Mouse (Mus musculus) heart, embryonic 12.5 days (tissue): ENCODE measurements around the gene Tubb3. TPM values are rescaled to one million over a fixed set of nuclear protein-coding genes. Genes with fewer than 3 reads are reported as not detected.

Experiments
- ATAC-seq: fragments of 200-750 bp; cut with Nextera tagmentation; 2 replicates; pipeline ENCODE4 v1.8.0; 2017; ENCODE audit warnings: moderate TSS enrichment, moderate library complexity; ENCODE audit not compliant: insufficient number of reproducible peaks, low FRiP score
- H3K27ac ChIP-seq: fragments of 300-500 bp; sonication (generic); 2 replicates; pipeline ENCODE4 v1.5.1; 2016; ENCODE audit warnings: mild to moderate bottlenecking, moderate library complexity; ENCODE audit not compliant: poor library complexity, severe bottlenecking
- H3K27me3 ChIP-seq: fragments of 300-500 bp; sonication (generic); replicated peaks from 2 replicates; pipeline ENCODE4 v1.6.1; 2016; ENCODE audit warnings: mild to moderate bottlenecking, moderate library complexity
- H3K36me3 ChIP-seq: fragments of 300-500 bp; sonication (generic); 2 replicates; pipeline ENCODE4 v1.6.1; 2016; ENCODE audit warnings: mild to moderate bottlenecking, moderate library complexity
- H3K4me1 ChIP-seq: fragments of 300-500 bp; sonication (generic); replicated peaks from 2 replicates; pipeline ENCODE4 v1.6.1; 2016; ENCODE audit warnings: mild to moderate bottlenecking
- H3K4me2 ChIP-seq: fragments of 300-500 bp; sonication (generic); 2 replicates; pipeline ENCODE4 v1.6.1; 2016; ENCODE audit warnings: mild to moderate bottlenecking, moderate library complexity
- H3K4me3 ChIP-seq: fragments of 300-500 bp; sonication (generic); 2 replicates; pipeline ENCODE4 v1.5.1; 2016; ENCODE audit warnings: mild to moderate bottlenecking
- H3K9ac ChIP-seq: fragments of 300-500 bp; sonication (generic); 2 replicates; pipeline ENCODE4 v1.6.1; 2016; ENCODE audit warnings: mild to moderate bottlenecking, moderate library complexity
- H3K9me3 ChIP-seq: fragments of 300-500 bp; sonication (generic); replicated peaks from 2 replicates; pipeline ENCODE4 v1.6.1; 2016; ENCODE audit warnings: mild to moderate bottlenecking, moderate library complexity
- WGBS: fragments of 180-500 bp; shearing (Covaris S2); methylation state at CpG from one replicate; pipeline ENCODE4 v1.1.7; 2016; 5-methylcytosine and 5-hydroxymethylcytosine counted together
- polyA plus RNA-seq: library from polyadenylated mRNA; unstranded; fragments of >200 nt; fragmentation: Nextera tagmentation; extraction: Ambion mirVana; gene quantifications from 2 replicates; pipeline ENCODE4 v1.2.1, GENCODE M21; 2016

Tubb3 gene
- polyA plus RNA-seq, result 7.6 and 9.1 TPM in 2 replicates

GRCm38 (mm10) chr8:123411246-123411645 lies at the start of gene Tubb3:
TSS of gene Tubb3 (plus strand) at chr8:123411424.
- Histone ChIP-seq H3K27ac (no peak within 1 kb of the TSS; the same call in 1 of the 2 replicates), H3K4me3 (peak within 1 kb of the TSS; percentile 44), H3K36me3 (no peaks in the 10 kb centered on the region), H3K4me2 (peak within 1 kb of the TSS; percentile 65), H3K9me3 (no peaks in the 10 kb centered on the region), H3K27me3 (peaks cover 55% of the 10 kb centered on the region), H3K9ac (peak within 1 kb of the TSS; percentile 35; the same call in 1 of the 2 replicates), H3K4me1 (peaks cover 51% of the 10 kb centered on the region)
- peak; percentile 54; the same call in 1 of the 2 replicates for ATAC-seq
- WGBS, result under 1% methylated on average over 29 of the region's 29 CpGs

DNA sequence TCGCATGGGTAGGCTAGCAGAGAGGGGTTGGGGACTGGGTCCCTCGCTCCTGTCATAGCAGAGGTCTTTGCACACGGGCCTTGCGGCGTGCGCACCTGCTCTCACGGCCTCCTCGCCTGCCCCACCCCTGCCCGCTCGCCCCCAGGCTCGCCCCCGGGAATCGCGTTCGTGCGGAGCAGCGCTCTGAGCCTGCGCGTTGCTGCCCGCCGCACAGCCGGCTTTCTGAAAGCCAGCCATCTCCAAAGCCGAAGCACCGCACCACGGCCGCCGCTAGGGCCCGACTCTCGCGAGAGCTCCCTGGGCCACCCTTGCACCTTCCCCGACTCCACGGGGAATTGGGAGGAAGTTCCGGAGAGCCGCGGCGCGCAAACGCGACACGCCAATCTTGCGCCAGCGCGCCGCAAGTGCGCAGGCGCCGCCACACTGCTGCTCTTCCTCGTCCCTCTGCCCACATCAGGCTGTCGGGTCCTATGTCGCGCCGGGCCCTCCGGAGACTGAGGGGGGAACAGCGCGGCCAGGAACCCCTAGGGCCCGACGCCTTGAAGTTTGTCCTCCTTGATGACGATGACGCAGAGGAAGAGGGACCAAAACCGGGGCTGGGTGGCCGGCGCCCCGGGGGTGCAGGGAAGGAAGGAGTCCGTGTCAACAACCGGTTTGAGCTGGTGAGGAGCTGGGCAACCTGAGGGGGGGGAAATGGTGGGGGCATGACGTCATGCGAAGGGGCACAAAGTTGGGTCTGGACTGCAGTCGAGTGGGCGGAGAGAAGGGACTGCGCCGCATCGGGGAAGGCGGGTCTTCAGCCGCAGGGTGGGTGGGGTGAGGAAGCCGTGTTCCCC lies 37.6 kb upstream of the Tubb3 start, which contains the start of gene Tcf25:
Gene Tcf25 (plus strand): TSS at position 351 of the 836 bp plus-strand sequence.
- Histone ChIP-seq H3K27ac (peak within 1 kb of the TSS; percentile 99), H3K4me2 (peak within 1 kb of the TSS; percentile 93), H3K9me3 (no peaks in the 10 kb centered on the region), H3K4me3 (peak within 1 kb of the TSS; percentile 99), H3K4me1 (peaks cover 22% of the 10 kb centered on the region), H3K36me3 (peaks cover 21% of the 10 kb centered on the region), H3K9ac (peak within 1 kb of the TSS; percentile 94), H3K27me3 (no peaks in the 10 kb centered on the region)
- ATAC-seq, result peak; percentile 90
- WGBS, result under 1% methylated on average over 75 of the region's 75 CpGs

DNA sequence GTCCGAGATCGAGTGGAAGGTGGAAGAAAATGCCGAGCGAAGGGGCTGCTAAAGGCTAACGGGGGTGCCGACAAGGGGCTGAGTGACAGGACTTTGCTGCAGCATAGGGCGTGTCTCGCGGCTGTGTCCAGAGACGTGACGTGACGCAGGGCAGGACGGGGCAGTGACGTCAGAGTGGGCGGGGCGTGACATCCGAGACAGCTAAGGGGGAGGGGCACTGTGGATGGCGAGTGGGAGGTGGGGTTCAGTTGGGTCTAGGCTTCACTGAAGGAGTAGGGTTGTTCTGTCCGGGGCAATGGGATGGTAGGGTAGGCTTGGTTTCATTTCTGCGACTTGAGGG lies 37.0 kb upstream of the Tubb3 start:
- ATAC-seq, result peak; percentile 91
- under 1% methylated on average over 20 of the region's 20 CpGs for WGBS
- H3K36me3 ChIP-seq, result peaks cover 21% of the 10 kb centered on the region
- H3K27me3 ChIP-seq, result no peaks in the 10 kb centered on the region
- peaks cover 22% of the 10 kb centered on the region for H3K4me1 ChIP-seq
- peak overlapping the region; percentile 94 for H3K9ac ChIP-seq
- peak overlapping the region; percentile 99 for H3K4me3 ChIP-seq
- no peaks in the 10 kb centered on the region for H3K9me3 ChIP-seq
- peak overlapping the region; percentile 93 for H3K4me2 ChIP-seq
- peak overlapping the region; percentile 99 for H3K27ac ChIP-seq

- Histone ChIP-seq H3K4me3 (no peak overlapping the region), H3K4me1 (peaks cover 22% of the 10 kb centered on the region), H3K4me2 (no peak overlapping the region), H3K9me3 (no peaks in the 10 kb centered on the region), H3K9ac (peak overlapping the region; percentile 14; the same call in 1 of the 2 replicates), H3K27me3 (no peaks in the 10 kb centered on the region), H3K36me3 (peaks cover 25% of the 10 kb centered on the region), H3K27ac (0 out of 2 replicates have a peak overlapping the region, but pooled peaks have one; percentile 14)
- WGBS, result 84% methylated on average over 10 of the region's 10 CpGs
- ATAC-seq, result no peak
Measured at GRCm38 (mm10) chr8:123375701-123376100, 35.5 kb upstream of the Tubb3 start.

DNA sequence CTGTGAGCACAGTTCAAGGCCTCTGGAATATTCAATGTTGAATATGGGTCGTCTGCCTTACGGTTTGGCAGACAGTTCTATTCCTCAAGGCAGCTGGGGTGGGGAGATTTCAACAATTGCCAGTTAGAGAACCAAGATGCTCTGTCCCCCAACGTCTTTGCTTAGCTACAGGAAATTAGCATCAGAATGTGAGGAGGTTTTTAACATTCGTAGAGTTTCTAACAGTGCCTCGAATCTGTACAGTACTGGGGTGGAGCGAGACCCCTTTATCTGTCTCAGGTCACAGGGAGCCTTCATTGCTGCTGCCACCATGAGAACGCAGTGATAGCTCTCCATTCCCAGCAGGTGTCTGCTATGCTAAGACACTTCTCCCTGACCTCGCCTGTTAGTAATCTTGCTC lies 35.1 kb upstream of the Tubb3 start:
- Histone ChIP-seq H3K4me3 (no peak overlapping the region), H3K27me3 (no peaks in the 10 kb centered on the region), H3K36me3 (peaks cover 29% of the 10 kb centered on the region), H3K9me3 (no peaks in the 10 kb centered on the region), H3K9ac (0 out of 2 replicates have a peak overlapping the region, but pooled peaks have one; percentile 5), H3K27ac (no peak overlapping the region), H3K4me1 (peaks cover 22% of the 10 kb centered on the region), H3K4me2 (no peak overlapping the region)
- ATAC-seq, result no peak
- WGBS, result 68% methylated on average over 8 of the region's 8 CpGs

DNA sequence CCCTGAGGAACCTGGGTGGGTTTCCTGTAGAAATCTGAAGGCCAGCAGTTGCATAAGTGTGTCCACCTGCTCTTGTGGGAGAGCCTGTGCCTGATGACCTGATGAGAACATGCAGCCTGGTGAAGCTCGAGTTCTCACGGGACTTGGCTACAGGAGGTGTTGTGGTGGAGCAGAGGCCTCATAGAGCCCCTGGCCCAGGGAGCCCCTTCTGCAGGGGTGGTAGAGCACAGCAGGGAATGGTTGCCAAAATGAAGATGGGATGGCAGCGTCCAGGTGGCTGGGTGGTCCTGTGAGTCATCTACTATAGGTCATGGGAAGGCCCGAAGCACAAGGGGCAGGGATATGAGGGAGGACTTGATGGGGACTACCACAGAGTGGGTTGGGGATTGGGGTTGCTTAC lies 29.5 kb upstream of the Tubb3 start:
- Histone ChIP-seq H3K36me3 (peaks cover 74% of the 10 kb centered on the region), H3K4me3 (no peak overlapping the region), H3K4me2 (no peak overlapping the region), H3K9me3 (no peaks in the 10 kb centered on the region), H3K9ac (no peak overlapping the region), H3K27me3 (no peaks in the 10 kb centered on the region), H3K4me1 (no peaks in the 10 kb centered on the region), H3K27ac (no peak overlapping the region)
- ATAC-seq, result no peak
- WGBS, result 93% methylated on average over 4 of the region's 4 CpGs

GRCm38 (mm10) chr8:123382516-123382915 lies 28.7 kb upstream of the Tubb3 start:
- Histone ChIP-seq H3K27ac (no peak overlapping the region), H3K9me3 (no peaks in the 10 kb centered on the region), H3K9ac (no peak overlapping the region), H3K36me3 (peaks cover 78% of the 10 kb centered on the region), H3K27me3 (no peaks in the 10 kb centered on the region), H3K4me3 (no peak overlapping the region), H3K4me1 (no peaks in the 10 kb centered on the region), H3K4me2 (no peak overlapping the region)
- no peak for ATAC-seq
- WGBS, result 86% methylated on average over 8 of the region's 8 CpGs

GRCm38 (mm10) chr8:123384883-123385540 lies 26.2 kb upstream of the Tubb3 start:
- H3K9ac ChIP-seq, result no peak overlapping the region
- WGBS, result 68% methylated on average over 9 of the region's 9 CpGs
- H3K27me3 ChIP-seq, result no peaks in the 10 kb centered on the region
- peaks cover 98% of the 10 kb centered on the region for H3K36me3 ChIP-seq
- no peak overlapping the region for H3K4me3 ChIP-seq
- H3K4me1 ChIP-seq, result no peaks in the 10 kb centered on the region
- no peak for ATAC-seq
- H3K9me3 ChIP-seq, result no peaks in the 10 kb centered on the region
- H3K27ac ChIP-seq, result no peak overlapping the region
- no peak overlapping the region for H3K4me2 ChIP-seq

DNA sequence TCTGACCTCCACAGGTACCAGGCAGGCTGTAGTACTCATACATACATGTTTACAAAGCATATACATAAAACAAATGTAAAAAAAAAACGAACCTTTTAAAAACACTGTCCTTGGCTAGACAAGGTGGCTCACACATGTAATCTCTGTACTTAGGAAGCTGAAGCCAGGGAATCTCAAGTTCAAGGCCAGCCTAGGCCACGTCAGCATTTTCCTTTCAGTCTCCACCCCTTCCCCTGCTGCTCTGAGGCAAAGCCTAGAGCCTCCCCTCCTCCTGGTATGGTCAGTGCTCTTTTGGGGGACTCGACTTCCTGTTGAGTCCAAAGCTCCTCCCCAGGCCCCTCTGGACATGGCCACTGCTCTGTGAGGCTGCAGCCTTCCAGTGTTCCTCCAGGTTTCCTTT lies 24.2 kb upstream of the Tubb3 start:
- ATAC-seq, result no peak
- WGBS, result 75% methylated on average over 3 of the region's 3 CpGs
- no peak overlapping the region for H3K4me3 ChIP-seq
- no peak overlapping the region for H3K4me2 ChIP-seq
- no peak overlapping the region for H3K27ac ChIP-seq
- H3K4me1 ChIP-seq, result no peaks in the 10 kb centered on the region
- H3K27me3 ChIP-seq, result no peaks in the 10 kb centered on the region
- no peak overlapping the region for H3K9ac ChIP-seq
- H3K9me3 ChIP-seq, result no peaks in the 10 kb centered on the region
- H3K36me3 ChIP-seq, result peaks cover 100% of the 10 kb centered on the region

GRCm38 (mm10) chr8:123387801-123388200 lies 23.4 kb upstream of the Tubb3 start:
- 72% methylated on average over 8 of the region's 8 CpGs for WGBS
- Histone ChIP-seq H3K36me3 (peaks cover 100% of the 10 kb centered on the region), H3K4me3 (no peak overlapping the region), H3K9ac (no peak overlapping the region), H3K4me2 (no peak overlapping the region), H3K27ac (no peak overlapping the region), H3K27me3 (no peaks in the 10 kb centered on the region), H3K4me1 (no peaks in the 10 kb centered on the region), H3K9me3 (no peaks in the 10 kb centered on the region)
- no peak for ATAC-seq

- peak; percentile 49; the same call in 1 of the 2 replicates for ATAC-seq
- H3K4me1 ChIP-seq, result no peaks in the 10 kb centered on the region
Measured at GRCm38 (mm10) chr8:123389026-123389425, 22.2 kb upstream of the Tubb3 start.

More at GRCm38 (mm10) chr8:123389026-123389425, 22.2 kb upstream of the Tubb3 start:
- Histone ChIP-seq H3K9me3 (no peaks in the 10 kb centered on the region), H3K4me3 (no peak overlapping the region), H3K27ac (no peak overlapping the region), H3K4me2 (no peak overlapping the region), H3K36me3 (peaks cover 100% of the 10 kb centered on the region), H3K9ac (no peak overlapping the region), H3K27me3 (no peaks in the 10 kb centered on the region)
- 95% methylated on average over 7 of the region's 7 CpGs for WGBS
